Mouse (Mus musculus) ovary, postnatal 14 days (tissue): ENCODE measurements at regions not wholly inside any gene's neighbourhood (a gene's known extent, or its start where the extent isn't known, plus 50 kb on each side); places are given as distances from the start of the nearest gene placed in this dataset.

Experiments
- DNase-seq: peaks from one replicate; pipeline ENCODE4 v3.0.0; 2022; ENCODE audit warnings: low spot score

DNA sequence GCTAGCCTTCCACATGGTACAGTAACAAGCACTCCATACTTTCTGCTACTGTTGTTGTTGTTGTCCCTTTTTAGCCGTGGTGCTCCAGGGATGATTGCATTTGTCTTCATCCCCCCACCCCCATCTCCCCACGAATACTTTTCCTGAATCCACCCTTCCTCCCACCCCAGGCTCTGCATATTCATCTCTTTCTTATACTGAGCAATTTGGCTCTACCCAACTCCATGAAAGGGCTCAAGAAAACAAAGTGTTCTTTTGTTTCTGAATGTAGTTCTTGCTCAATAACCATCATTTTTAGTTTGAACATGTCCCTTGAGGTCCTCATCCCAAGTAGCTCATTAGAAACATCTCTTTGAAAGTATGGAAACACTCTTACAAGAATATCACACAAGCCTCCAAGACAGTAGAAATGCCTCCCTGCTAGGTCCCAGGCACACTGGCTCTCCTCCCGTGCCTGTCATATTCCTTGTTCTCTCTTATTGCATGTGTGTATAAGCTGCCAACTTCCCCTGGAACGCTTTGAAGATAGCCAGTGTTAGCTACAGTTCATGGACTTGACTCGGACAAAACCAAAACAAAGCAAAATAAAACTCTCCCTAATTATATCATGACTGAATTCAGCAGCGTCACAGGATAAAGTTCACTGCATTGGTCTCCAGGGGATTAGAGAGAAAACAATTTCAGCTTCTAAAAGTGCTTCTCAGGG is 59.7 kb upstream of the Pkn2 start:
- DNase-seq = no peak

DNA sequence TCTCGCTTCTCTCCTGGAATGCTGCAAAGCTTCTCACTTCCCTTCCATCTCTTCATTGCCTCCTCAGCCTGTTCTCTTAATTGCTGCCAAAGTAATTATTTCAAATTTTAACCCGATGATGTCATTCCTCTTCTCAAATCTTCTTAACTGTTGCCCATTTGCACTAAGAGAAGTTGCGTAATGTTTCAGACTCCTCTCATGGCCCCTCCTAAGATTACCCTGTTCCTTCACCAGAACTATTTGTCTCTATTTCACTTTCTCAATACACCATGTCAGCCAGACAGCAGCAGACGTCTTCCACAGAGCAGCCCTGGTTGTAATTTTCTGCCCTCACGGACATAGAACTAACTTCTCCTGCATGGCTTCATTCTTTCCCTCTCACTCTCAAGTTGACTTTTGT is 59.1 kb upstream of the Pkn2 start:
- DNase-seq = no peak

DNA sequence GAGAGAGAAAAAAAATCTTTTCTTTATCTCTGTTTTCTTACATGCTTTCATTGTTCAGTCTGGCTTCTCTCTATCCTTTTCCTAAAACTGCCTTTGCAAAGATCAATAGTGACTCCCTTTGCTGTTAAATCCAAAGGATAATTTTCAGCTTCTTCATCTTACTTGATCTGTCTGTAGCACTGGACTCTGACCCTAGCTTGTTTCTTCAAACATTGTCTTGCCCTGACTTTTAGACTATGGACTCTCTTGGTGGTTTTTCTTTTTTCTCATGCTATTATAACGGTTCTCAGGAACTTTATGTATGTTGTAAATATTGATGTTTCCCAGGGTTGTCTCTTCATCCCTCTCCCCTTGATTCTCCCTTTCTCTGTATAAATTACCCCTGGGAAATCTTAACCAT is 58.0 kb upstream of the Pkn2 start:
- DNase-seq = no peak

DNA sequence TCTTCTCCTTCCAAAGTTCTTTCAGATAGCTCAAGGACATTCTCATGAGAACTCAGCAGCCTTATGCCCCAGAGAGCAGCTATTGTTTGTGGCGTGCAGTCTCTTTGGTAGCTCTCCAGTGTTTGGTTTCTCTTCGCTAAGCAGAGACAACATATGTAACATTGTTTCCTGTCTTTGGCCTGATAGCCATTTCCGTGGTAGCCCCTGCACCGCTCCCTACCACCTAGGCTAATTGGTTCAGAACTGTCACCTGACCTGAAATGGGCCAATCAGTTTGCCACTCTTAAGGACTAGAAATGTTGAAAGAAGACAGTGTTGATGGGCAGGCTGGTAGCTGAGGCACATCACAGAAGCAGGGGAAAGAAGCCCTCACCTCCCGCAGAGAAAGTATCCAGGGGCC is 54.1 kb upstream of the Pkn2 start:
- no peak for DNase-seq

DNA sequence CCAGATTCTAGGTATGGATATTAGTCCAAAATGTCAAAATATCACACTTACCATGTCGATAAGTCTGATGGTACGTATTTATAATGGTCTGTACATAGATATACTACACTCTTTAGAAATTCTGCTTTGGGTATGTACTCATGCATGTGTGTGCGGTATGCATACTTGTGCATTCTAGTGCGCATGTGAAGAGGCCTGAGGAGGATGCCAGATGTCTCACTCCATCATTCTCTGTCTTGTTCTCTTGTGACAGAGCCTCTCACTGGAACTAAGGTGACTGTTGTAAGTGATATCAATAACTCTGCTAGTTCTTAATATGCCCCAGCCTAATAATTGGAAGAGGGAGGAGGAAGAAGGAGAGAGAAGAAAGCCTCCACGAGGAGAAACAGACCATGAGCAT is 52.5 kb upstream of the Pkn2 start:
- no peak for DNase-seq

DNA sequence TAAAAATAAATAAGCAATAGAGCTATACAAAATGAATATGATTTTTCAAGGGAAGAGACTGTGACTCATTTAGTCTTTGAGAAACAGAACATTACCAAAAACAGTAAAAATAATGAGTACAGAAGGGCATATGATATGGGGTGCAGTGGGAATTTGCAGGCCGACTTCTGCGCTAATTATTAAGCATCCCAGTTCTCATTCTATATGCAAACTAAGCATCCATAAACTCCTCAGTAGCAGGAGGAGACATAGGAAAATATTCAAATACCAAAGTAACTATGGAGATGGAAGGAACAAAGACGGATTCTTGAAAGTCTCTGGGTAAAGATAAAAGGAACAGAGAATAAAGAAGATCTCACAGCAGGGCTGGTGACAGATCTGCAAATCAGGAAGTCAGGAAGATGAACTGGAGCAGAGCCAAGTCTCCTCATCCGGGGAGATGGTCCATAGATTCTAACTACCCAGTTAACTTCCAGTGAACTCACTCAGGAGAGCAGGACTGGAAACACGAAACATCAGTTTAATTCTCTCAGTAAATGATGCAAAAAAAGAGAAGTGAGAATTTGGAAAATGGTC is 52.0 kb upstream of the Pkn2 start:
- DNase-seq = no peak
